Mouse (Mus musculus): Measurements from ENCODE around the gene Srcap. TPM values are rescaled to one million over a fixed set of nuclear protein-coding genes. Genes with fewer than 3 reads are reported as not detected.
A peak's percentile ranks its signal among the peaks of the same experiment; 100 is the strongest.

The Srcap gene
- total RNA-seq, 4 experiments from 2014 or later, result 118 to 139 (median 120) TPM

- DNase-seq (ENCODE audit: low spot score in 2 of 2), result no peak
These were observed 61.8 kb downstream of the Srcap start for GRCm38 (mm10) chr7:127573503-127574008.

- no peak for DNase-seq (ENCODE audit: low spot score in 2 of 2)
These were observed 62.3 kb downstream of the Srcap start for GRCm38 (mm10) chr7:127574115-127574514.

- no peak for DNase-seq (ENCODE audit: low spot score in 2 of 2)
These were observed 71.5 kb downstream of the Srcap start for GRCm38 (mm10) chr7:127583260-127583659.

- no peak for DNase-seq (ENCODE audit: low spot score in 2 of 2)
These were observed 73.2 kb downstream of the Srcap start for GRCm38 (mm10) chr7:127585031-127585430.

GRCm38 (mm10) chr7:127586149-127586548, 74.4 kb downstream of the Srcap start:
- DNase-seq (ENCODE audit: low spot score in 2 of 2), result no peak

- no peak for DNase-seq (ENCODE audit: low spot score in 2 of 2)
These were observed 75.4 kb downstream of the Srcap start for GRCm38 (mm10) chr7:127587196-127587595.

GRCm38 (mm10) chr7:127588011-127588871, 76.5 kb downstream of the Srcap start, which contains the start of the genes Ccdc189 and Rnf40:
Ccdc189 (minus strand) TSS chr7:127588595.
Rnf40 (plus strand) TSS chr7:127588767.
- DNase-seq (ENCODE audit: low spot score in 2 of 2), result peak; percentile 95 to 97

GRCm38 (mm10) chr7:127588901-127589300, 77.1 kb downstream of the Srcap start:
- no peak for DNase-seq (ENCODE audit: low spot score in 2 of 2)

GRCm38 (mm10) chr7:127589637-127590036, 77.9 kb downstream of the Srcap start:
- no peak for DNase-seq (ENCODE audit: low spot score in 2 of 2)

- no peak for DNase-seq (ENCODE audit: low spot score in 2 of 2)
These were observed 79.3 kb downstream of the Srcap start for GRCm38 (mm10) chr7:127591108-127591507.

GRCm38 (mm10) chr7:127592575-127592974, 80.8 kb downstream of the Srcap start:
- no peak for DNase-seq (ENCODE audit: low spot score in 2 of 2)

GRCm38 (mm10) chr7:127596747-127597146, 85.0 kb downstream of the Srcap start:
- DNase-seq (ENCODE audit: low spot score in 2 of 2), result no peak

GRCm38 (mm10) chr7:127600612-127601011, 88.8 kb downstream of the Srcap start:
- no peak for DNase-seq (ENCODE audit: low spot score in 2 of 2)

- no peak for DNase-seq (ENCODE audit: low spot score in 2 of 2)
These were observed 90.0 kb downstream of the Srcap start for GRCm38 (mm10) chr7:127601735-127602134.

- no peak for DNase-seq (ENCODE audit: low spot score in 2 of 2)
These were observed 91.1 kb downstream of the Srcap start for GRCm38 (mm10) chr7:127602903-127603302.

- no peak for DNase-seq (ENCODE audit: low spot score in 2 of 2)
These were observed 92.5 kb downstream of the Srcap start for GRCm38 (mm10) chr7:127604256-127604655.

GRCm38 (mm10) chr7:127607150-127607549, 95.4 kb downstream of the Srcap start:
- DNase-seq (ENCODE audit: low spot score in 2 of 2), result no peak

Small RNA genes within 50 kb of the gene (microRNA-seq; reads per million reads assigned to microRNA genes)
- gene Gm47278, result 0 reads per million in 2 experiments
- 0 reads per million in 2 experiments for gene Mir7060

Other genes starting within 250 kb of the Srcap start
- gene Sephs2, start 237.9 kb upstream of the Srcap start, total RNA-seq (2022), result 10 to 100 TPM; 36.9 to 43.1 (median 40.0) TPM
- under 1 TPM; 0.36 to 0.73 (median 0.53) TPM for gene Itgal, start 215.7 kb upstream of the Srcap start, total RNA-seq (2022)
- gene Zfp768, start 166.4 kb upstream of the Srcap start, total RNA-seq (2022), result 10 to 100 TPM; 12.3 to 15.1 (median 13.0) TPM
- 1 to 10 TPM; 7.3 to 9.2 (median 8.1) TPM for gene Zfp747, start 135.9 kb upstream of the Srcap start, total RNA-seq (2022)
- gene 9130019O22Rik, start 124.8 kb upstream of the Srcap start, total RNA-seq (2022), result 1 to 10 TPM; 4.0 to 4.6 (median 4.3) TPM
- gene E430018J23Rik, start 118.4 kb upstream of the Srcap start, total RNA-seq (2022), result 1 to 10 TPM; 6.7 to 8.0 (median 7.2) TPM
- 1 to 10 TPM; 3.5 to 5.8 (median 5.0) TPM for gene Zfp764, start 105.2 kb upstream of the Srcap start, total RNA-seq (2022)
- gene Zfp688, start 89.9 kb upstream of the Srcap start, total RNA-seq (2022), result 10 to 100 TPM; 11.8 to 16.7 (median 14.6) TPM
- gene Zfp689, start 62.8 kb upstream of the Srcap start, total RNA-seq (2022), result 1 to 10 TPM; 4.5 to 7.3 (median 5.5) TPM
- 10 to 100 TPM; 30.0 to 35.5 (median 34.0) TPM for gene Prr14, start 52.4 kb upstream of the Srcap start, total RNA-seq (2022)
- gene Fbrs, start 32.8 kb upstream of the Srcap start, total RNA-seq (2022), result 10 to 100 TPM; 56.2 to 72.2 (median 65.5) TPM
- gene Gm42715, start 7.6 kb downstream of the Srcap start, total RNA-seq (2022), result 10 to 100 TPM in 1 of 4 experiments, 1 to 10 TPM in 3; 8.1 to 17.1 (median 9.6) TPM
- 1 to 10 TPM in 1 of 4 experiments, under 1 TPM in 1, not detected in 2; 0.78 to 1.7 TPM for gene Tmem265, start 49.4 kb downstream of the Srcap start, total RNA-seq (2022)
- 10 to 100 TPM; 74.1 to 82.6 (median 79.2) TPM for gene Phkg2, start 61.4 kb downstream of the Srcap start, total RNA-seq (2022)
- gene Ccdc189, start 76.6 kb downstream of the Srcap start, total RNA-seq (2022), result 10 to 100 TPM in 2 of 4 experiments, 1 to 10 TPM in 2; 7.7 to 12.8 (median 10.1) TPM
- gene Rnf40, start 76.8 kb downstream of the Srcap start, total RNA-seq (2022), result 10 to 100 TPM; 70.0 to 79.2 (median 72.7) TPM
- gene Zfp629, start 103.8 kb downstream of the Srcap start, total RNA-seq (2022), result 10 to 100 TPM; 21.7 to 22.6 (median 22.1) TPM
- 10 to 100 TPM; 26.5 to 38.4 (median 31.9) TPM for gene Bcl7c, start 196.9 kb downstream of the Srcap start, total RNA-seq (2022)
- gene Ctf1, start 200.8 kb downstream of the Srcap start, total RNA-seq (2022), result 1 to 10 TPM; 3.1 to 5.2 (median 3.5) TPM
- gene Ctf2, start 220.2 kb downstream of the Srcap start, total RNA-seq (2022), result not detected
- 10 to 100 TPM; 52.2 to 65.5 (median 56.3) TPM for gene Fbxl19, start 232.6 kb downstream of the Srcap start, total RNA-seq (2022)

Measured in layer of hippocampus, adult 8-10 months (tissue).